Mouse (Mus musculus) E14TG2a.4 (cell line): ENCODE data around the gene Srgap2.

Source experiments
- CTCF ChIP-seq: conservative IDR thresholded peaks from 2 replicates; pipeline ENCODE4 v1.5.1; 2014; ENCODE audit warnings: low read length
- NANOG ChIP-seq: IDR thresholded peaks from 2 replicates; pipeline ENCODE4 v1.6.1; 2014; ENCODE audit warnings: borderline replicate concordance, low read length, mixed read lengths

- TF ChIP-seq CTCF (no peak), NANOG (no peak)
Observed at GRCm38 (mm10) chr1:131473631-131474118, 53.5 kb downstream of the Srgap2 start.
